Mouse (Mus musculus) macrophage (primary cell): ENCODE measurements around the gene Afap1. TPM values are rescaled to one million over a fixed set of nuclear protein-coding genes. Genes with fewer than 3 reads are reported as not detected.

Experiments used
- H3K27ac ChIP-seq: fragments of 350-480 bp; formaldehyde crosslinking; 2 replicates; pipeline ENCODE4 v1.9.0; 2021
- H3K36me3 ChIP-seq: fragments of 350-480 bp; formaldehyde crosslinking; 2 replicates; pipeline ENCODE4 v1.9.0; 2021; ENCODE audit errors: inconsistent target
- H3K4me3 ChIP-seq: fragments of 350-480 bp; formaldehyde crosslinking; 2 replicates; pipeline ENCODE4 v1.9.0; 2021; ENCODE audit errors: inconsistent target
- H3K79me2 ChIP-seq: fragments of 350-480 bp; formaldehyde crosslinking; 2 replicates; pipeline ENCODE4 v1.9.0; 2021; ENCODE audit errors: inconsistent target
- WGBS: methylation state at CpG from one replicate; pipeline ENCODE4 v1.1.7; 2026; ENCODE audit warnings: inconsistent platforms; ENCODE audit not compliant: missing documents; 5-methylcytosine and 5-hydroxymethylcytosine counted together
- polyA plus RNA-seq: library from polyadenylated mRNA; stranded (reverse); fragments of 250-400 nt; gene quantifications from 3 replicates; pipeline ENCODE4 v1.2.4, GENCODE M21; 2018; ENCODE audit warnings: inconsistent platforms

The Afap1 gene
- polyA plus RNA-seq, 1 experiment from 2014 or later = 0.86 TPM

DNA sequence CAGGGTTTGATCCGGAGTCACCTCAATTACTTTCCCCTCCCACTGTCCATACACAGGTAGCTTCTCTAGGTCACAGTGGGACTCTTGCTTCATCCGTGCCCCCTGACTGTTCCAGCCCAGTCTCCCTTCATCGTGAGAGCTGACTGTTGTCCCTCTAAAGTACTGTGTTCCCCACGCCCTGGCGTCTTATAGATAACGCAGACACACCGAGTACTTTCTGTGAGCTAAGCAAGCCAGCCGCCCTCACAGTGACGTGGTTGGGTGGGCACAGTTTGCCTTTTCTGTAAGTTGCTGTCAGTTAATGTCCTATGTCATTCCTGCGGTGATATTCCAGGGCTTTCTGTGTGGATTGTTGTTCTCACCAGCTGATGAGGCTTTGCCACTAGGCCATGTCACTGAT, 39.9 kb downstream of the Afap1 start:
- Histone ChIP-seq H3K36me3 (no peaks in the 10 kb centered on the region), H3K4me3 (no peak overlapping the region), H3K79me2 (no peaks in the 10 kb centered on the region), H3K27ac (no peak overlapping the region)
- 92% methylated on average over 10 of the region's 10 CpGs for WGBS

DNA sequence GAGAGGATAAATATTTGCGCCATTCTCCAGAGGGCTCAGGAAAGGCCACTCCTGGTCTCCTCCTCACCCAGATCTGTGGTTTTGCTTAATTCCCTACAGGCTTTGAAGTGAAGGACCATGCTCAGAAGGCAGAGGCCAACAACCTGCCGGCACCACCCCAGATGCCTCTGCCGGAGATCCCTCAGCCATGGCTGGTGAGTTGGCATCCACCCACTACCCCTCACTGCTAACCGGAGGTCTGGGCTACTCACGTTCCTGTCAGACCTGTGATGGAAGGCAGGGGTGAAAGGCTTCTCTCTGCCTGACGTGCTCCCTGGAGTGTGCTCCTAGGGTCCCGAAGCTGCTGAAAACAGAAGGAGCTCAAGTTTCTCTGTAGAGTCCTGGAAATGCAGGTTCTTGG, 42.8 kb downstream of the Afap1 start:
- 94% methylated on average over 7 of the region's 7 CpGs for WGBS
- Histone ChIP-seq H3K79me2 (no peaks in the 10 kb centered on the region), H3K36me3 (no peaks in the 10 kb centered on the region), H3K4me3 (no peak overlapping the region), H3K27ac (no peak overlapping the region)

DNA sequence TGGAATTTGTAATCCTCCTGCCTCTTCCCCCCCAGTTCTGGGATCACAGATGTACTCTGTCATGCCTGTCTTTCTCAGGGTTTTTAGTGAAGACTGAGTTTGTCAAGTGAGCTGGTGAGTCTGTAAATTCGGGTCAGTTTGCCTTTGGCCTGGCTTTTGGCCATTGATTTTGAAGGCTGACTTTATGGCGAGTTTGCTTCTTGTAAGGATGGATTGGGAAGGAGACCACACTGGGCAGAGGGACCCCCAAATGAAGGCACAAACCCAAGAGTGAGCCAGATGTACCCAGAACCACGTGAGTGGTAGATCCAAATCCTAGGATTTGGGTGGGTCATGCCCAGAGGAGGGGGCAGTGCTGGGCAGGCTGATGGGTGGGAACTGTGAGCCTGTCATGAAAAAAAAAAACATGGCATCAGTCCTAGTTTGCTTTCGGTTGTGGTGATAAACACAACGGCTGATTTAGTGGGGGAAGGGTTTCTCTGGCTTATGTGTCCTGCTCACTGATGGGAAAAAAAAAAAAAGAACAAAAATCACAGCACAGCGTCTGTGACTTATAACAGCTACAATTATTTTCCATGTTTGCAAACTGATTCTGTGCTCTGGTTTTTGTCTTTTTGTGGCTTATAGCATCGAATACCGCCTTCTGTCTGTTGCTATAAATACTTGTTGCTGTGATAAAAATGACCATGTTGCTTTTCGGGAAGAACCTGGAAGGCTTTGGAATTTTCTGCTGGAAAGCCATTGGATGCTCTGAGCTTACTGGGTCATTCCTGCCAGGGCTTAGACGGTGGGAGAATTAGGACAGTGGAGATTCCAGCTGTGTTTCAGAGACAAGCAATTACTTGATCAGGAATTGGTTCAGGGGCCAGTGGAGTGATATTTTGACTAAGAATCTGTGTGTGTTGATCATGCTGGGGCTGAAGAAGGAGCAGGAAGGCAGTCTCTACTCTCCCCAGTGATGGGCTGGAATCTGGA, 45.4 kb downstream of the Afap1 start:
- 89% methylated on average over 10 of the region's 10 CpGs for WGBS
- Histone ChIP-seq H3K27ac (no peak overlapping the region), H3K79me2 (no peaks in the 10 kb centered on the region), H3K4me3 (no peak overlapping the region), H3K36me3 (no peaks in the 10 kb centered on the region)

DNA sequence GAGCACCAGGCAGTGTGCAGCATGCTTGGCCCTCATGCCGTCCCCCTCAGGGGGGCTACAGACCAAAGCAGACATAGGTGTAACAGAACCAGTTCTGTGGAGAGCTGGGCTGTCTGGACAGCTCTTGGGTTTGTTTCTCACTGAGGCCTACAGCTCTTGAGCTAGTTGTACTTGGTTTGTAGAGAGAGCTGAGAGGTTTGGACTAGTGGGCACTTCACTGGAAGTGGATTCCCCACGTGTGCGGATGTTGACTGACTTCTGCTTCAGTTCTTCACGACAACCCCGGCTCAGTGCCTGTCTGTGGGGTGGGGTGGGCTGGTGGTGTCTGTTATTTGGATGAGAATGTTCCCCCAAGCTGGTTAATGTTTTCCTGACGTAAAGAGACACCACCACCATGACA, 46.8 kb downstream of the Afap1 start:
- no peak overlapping the region for H3K27ac ChIP-seq

DNA sequence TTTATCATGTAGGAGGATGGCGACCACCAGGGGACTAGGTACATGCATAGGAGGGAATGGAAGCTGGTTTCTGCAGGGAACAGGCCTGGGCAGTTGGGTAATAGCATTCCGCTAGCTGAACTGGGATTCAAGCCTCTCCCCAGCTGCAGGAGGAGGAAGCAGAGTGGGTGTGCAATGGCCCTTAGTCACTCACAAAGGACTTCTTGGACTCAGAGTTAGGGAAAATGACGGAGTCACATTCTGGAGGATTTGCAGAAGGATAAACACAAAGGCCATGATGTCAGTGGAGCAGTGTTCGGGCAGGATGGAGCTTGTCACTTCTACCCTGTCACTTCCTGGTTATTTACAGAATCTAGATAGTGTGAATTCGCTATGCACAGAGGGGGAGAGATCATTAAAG, 50.4 kb downstream of the Afap1 start:
- Histone ChIP-seq H3K4me3 (no peak overlapping the region), H3K36me3 (no peaks in the 10 kb centered on the region), H3K27ac (no peak overlapping the region), H3K79me2 (no peaks in the 10 kb centered on the region)
- 91% methylated on average over 5 of the region's 5 CpGs for WGBS

More for the DNA sequence above, 46.8 kb downstream of the Afap1 start:
- H3K36me3 ChIP-seq = no peaks in the 10 kb centered on the region
- H3K79me2 ChIP-seq = no peaks in the 10 kb centered on the region
- H3K4me3 ChIP-seq = no peak overlapping the region
- WGBS = 93% methylated on average over 6 of the region's 6 CpGs

DNA sequence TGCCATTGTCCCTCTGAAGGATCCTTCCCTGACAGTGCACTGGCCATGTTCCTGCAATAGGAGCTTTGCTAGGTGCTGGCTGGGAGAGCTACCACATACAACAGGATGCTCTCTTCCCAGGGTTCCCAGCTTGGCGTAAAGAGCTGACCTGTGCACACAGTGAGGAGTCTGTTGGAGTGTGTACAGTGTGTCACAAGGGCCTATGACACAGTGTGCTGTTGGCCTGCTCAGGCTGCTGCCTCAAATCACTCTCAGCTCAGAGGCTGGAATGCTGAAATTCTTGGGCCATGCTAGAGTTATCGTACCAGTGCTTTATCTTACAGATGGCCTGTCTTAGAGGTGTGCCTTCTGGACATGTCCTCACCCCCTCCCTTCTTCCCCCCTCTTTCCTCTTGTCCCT, 53.7 kb downstream of the Afap1 start:
- WGBS = 88% methylated on average over 2 of the region's 2 CpGs
- Histone ChIP-seq H3K36me3 (no peaks in the 10 kb centered on the region), H3K4me3 (no peak overlapping the region), H3K79me2 (no peaks in the 10 kb centered on the region), H3K27ac (no peak overlapping the region)

DNA sequence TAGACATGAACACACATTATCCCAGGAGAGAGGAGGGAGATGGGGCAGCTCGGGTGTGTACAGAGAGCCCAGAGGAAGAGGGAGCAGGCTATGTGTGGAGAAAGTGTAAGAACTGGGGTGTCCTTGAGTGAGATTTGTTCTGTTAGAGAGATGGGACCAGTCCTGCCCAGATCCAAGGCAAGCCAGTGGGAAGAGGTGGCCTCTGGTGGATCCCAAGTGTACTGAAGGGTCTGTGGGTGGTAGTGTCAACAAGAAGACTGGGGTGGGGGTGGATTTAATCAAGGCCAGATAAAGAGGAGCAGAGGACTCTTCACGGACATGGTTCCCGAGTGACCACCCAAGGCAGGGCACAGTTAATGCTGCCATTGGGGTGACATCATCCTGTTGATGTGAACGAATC, 54.3 kb downstream of the Afap1 start:
- no peak overlapping the region for H3K27ac ChIP-seq
- 88% methylated on average over 4 of the region's 4 CpGs for WGBS
- H3K4me3 ChIP-seq = no peak overlapping the region
- no peaks in the 10 kb centered on the region for H3K79me2 ChIP-seq
- no peaks in the 10 kb centered on the region for H3K36me3 ChIP-seq

DNA sequence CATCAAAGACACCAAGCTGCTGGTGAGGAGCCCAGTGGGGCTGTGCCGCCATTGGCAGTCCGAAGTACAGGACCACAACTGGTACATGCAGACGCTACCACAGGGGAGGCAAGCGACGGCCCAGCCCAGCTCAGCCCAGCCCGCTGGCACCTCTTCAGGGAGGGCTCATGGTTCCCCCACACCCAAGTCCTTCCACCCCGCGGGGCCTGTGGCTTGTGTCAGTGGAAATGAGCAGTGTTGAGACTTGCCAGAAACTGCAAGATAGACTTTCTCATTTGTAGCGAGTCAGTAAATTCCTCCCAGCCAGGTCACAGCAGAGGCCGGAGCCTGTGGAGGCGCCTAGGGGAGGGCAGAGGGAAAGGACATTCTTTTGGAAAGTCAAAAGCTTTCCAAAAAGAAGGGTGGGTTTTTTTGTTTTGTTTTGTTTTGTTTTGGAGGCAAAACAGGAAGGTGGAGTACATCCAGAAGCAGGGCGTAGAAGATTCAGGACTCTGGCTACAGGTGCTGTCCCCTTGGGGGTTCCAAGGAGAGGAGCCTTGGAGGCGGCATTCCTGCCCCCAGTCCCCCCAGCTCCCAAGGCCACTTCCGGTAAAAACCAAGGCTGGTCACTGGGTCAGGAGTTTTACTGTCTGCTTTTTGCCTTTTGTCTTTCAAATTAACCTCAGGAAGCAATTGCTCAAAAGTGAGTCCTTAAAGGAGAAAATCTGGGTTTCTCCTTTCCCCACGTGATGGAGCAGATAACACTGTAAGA, 55.3 kb downstream of the Afap1 start:
- H3K27ac ChIP-seq = no peak overlapping the region
- WGBS = 85% methylated on average over 15 of the region's 15 CpGs
- no peak overlapping the region for H3K4me3 ChIP-seq
- no peaks in the 10 kb centered on the region for H3K36me3 ChIP-seq
- no peaks in the 10 kb centered on the region for H3K79me2 ChIP-seq

DNA sequence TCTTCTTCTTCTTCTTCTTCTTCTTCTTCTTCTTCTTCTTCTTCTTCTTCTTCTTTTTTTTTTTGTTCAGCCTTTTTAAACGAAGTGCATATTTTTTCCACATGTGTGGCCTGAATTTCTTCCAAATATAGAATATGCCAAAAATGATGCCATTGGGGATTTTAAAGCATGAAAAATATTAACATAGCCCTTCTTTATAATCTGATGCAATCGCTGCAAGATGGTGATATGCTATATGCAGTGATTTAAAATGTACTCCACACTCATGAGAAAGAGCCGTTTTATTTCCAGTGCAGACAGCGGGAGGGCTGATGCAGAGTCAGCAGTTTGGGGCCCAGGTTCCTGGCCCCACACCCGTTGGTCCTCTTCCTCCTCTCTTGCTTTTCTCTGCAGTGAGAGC, 55.9 kb downstream of the Afap1 start:
- Histone ChIP-seq H3K36me3 (no peaks in the 10 kb centered on the region), H3K27ac (no peak overlapping the region), H3K79me2 (no peaks in the 10 kb centered on the region), H3K4me3 (no peak overlapping the region)
- WGBS = 83% methylated on average over 4 of the region's 5 CpGs

DNA sequence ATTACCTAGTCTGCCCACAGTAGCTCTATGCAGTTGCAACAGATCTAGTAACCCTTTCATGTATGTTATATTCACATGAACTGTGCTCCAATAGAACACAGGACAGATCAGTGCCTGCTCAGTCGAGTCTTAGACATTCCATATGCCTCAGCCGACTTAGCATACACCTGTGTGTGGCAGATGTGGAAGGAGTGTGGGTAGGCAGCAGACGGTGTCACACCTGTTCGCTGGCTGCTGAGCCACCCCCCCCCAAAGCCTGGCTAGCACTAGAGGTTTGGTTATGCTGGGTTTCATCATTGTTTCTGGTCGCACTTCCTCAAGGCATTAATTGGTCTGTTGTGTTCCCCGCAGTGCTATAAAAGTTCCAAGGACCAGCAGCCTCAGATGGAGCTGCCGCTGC, 57.4 kb downstream of the Afap1 start:
- Histone ChIP-seq H3K4me3 (no peak overlapping the region), H3K27ac (no peak overlapping the region)
- WGBS = 74% methylated on average over 7 of the region's 7 CpGs

DNA sequence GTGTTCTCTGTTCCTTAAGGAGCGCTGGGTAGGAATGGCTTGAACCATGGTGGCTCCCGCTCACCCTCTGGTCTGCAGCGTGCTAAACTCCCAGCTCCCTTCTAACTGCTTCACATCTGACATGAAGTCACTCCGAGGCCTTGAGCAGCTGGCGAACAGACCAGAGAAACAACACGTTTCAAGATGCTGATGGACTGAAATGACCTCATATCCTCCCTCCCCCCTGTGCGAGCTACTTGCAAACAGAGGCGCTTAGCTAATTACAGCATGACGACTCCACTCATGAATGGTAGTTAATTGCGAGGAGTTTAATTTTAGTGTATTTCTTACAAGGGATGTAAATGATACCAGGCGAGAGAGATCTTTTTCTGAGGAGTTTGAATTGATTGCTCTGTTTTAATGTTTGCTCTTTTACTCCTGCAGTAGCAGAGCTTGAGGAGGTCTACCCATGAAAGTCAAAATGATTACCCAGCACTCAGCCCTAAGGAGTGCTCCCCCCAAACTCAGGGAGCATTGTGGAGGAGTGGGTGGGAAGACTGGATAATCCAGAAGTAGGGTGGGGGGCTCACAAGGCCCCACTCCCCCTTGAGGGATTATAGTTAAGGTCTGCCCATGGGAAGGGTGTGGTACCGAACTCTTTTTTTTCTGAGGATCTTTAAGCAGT, 61.1 kb downstream of the Afap1 start:
- Histone ChIP-seq H3K79me2 (no peaks in the 10 kb centered on the region), H3K27ac (no peak overlapping the region), H3K36me3 (no peaks in the 10 kb centered on the region), H3K4me3 (no peak overlapping the region)
- 93% methylated on average over 12 of the region's 12 CpGs for WGBS

More for the DNA sequence above, 57.4 kb downstream of the Afap1 start:
- Histone ChIP-seq H3K36me3 (no peaks in the 10 kb centered on the region), H3K79me2 (no peaks in the 10 kb centered on the region)

DNA sequence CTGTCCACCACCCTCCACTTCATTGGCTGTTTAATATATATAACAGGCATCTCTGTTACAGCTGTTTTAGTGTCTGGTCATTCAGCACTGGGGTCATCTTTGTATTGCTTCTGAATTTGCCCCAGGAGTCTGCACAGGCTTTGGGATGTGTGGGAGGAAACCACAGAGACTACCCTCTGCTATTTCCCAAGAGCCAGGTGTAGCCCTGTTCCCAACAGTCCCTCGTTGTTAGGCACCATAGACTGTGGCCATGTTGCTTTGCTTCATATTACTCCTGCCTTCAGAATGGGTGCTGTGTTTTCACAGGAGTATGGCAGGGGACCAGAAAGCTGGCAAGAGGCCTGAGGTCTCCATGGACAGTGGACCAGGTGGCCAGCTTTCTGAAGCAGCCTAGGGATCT, 63.1 kb downstream of the Afap1 start:
- H3K36me3 ChIP-seq = no peaks in the 10 kb centered on the region
- no peak overlapping the region for H3K4me3 ChIP-seq
- no peak overlapping the region for H3K27ac ChIP-seq
- WGBS = 36% methylated on average over 1 of the region's 1 CpGs
- H3K79me2 ChIP-seq = no peaks in the 10 kb centered on the region

DNA sequence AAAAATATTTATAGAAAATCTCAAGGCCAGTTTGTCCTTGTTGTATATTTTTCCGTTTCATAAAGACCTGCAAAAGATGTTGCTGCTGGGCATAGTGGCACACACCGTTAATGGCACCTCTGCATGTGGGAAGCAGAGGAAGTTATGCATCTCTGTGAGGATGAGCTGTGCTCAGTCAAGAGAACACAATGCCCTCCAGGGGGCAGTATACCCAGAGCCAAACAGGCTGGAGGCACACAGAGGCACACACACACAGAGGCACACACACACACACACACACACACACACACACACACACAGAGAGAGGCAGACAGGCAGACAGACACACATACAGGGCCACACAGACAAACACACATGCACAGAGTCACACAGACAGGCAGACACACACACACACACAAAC, 65.6 kb downstream of the Afap1 start:
- Histone ChIP-seq H3K79me2 (no peaks in the 10 kb centered on the region), H3K36me3 (no peaks in the 10 kb centered on the region), H3K27ac (no peak overlapping the region), H3K4me3 (no peak overlapping the region)
- 75% methylated on average over 2 of the region's 2 CpGs for WGBS

DNA sequence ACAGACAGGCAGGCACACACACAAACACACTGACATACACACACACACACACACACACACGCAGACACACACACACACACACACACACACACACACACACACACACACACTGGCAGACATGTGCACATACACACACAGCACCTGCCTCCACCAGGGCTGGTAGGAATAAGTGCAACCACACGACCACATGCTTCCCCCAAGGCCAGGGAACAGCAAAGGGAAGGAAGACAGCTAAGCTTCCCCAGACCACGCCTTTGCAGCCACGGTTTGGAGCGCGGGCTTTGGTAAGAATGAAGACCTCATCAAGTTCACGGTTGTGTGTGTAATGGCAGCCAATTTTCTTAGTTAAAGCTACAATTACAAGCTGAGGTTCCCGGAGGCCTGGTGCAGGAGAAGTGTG, 67.0 kb downstream of the Afap1 start:
- H3K79me2 ChIP-seq = no peaks in the 10 kb centered on the region
- H3K36me3 ChIP-seq = no peaks in the 10 kb centered on the region
- H3K27ac ChIP-seq = no peak overlapping the region
- WGBS = 14% methylated on average over 7 of the region's 8 CpGs
- H3K4me3 ChIP-seq = no peak overlapping the region

DNA sequence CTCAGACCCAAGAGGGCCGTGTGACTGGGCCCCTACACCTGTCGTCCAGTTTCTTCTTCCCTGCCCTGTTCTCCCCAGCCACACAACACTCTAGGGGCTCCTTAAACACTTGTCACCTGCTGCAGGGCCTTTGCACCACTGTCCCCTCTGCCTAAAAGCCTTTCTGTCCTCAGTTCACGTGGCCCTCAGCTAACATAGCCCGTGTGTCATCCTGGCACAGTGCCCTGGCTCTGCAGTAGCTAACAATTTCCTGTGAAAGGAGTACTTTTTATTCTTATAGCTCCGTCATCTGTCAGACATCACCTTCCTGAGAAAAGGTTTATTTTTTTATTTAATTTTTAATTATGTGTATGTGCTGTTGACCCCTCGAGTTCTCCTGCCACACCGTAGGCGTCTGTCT, 68.2 kb downstream of the Afap1 start:
- H3K27ac ChIP-seq = no peak overlapping the region
- 56% methylated on average over 8 of the region's 8 CpGs for WGBS
- H3K36me3 ChIP-seq = no peaks in the 10 kb centered on the region

More for the DNA sequence above, 68.2 kb downstream of the Afap1 start:
- H3K79me2 ChIP-seq = no peaks in the 10 kb centered on the region
- no peak overlapping the region for H3K4me3 ChIP-seq
